Mouse (Mus musculus) adipocyte (in vitro differentiated cells): ENCODE measurements around the gene Col18a1.
A peak's percentile ranks its signal among the peaks of the same experiment; 100 is the strongest.

ENCODE experiments used
- DNase-seq: peaks from one replicate; pipeline ENCODE4 v3.0.0-alpha.2; 2016; ENCODE audit warnings: low spot score

The Col18a1 gene

DNA sequence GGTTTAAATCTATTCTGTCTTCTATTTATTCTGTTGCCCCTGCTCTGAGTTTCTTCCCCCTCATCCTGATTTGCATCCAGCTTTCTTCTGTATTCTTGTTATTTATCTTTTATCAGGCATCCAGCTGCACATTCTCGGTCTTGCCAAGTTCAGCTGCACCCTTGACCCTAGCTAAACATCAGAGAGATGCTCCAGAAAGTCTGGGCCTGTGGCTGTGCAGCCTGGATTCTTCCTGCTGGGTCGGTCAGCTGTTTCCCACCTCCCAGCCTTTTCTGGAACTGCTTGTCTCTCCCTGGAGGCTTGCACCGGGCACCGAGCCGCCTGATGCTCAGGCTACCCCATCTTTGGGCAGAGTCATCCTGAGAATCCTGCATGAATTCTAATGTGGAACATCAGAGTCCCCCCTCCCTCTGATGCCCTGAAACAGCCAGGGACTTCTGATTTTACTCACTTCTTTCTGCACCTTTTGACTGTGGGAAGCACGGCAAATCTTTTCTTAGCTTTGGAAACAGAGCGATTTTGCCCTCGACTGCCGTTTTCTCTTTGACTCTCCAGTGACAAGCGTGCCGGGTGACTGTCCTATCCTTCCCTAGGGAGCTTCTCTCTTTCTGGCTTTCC is 103.8 kb downstream of the Col18a1 start:
- DNase-seq, result no peak

- no peak for DNase-seq
Observed at GRCm38 (mm10) chr10:77061426-77061825, 104.9 kb downstream of the Col18a1 start.

DNA sequence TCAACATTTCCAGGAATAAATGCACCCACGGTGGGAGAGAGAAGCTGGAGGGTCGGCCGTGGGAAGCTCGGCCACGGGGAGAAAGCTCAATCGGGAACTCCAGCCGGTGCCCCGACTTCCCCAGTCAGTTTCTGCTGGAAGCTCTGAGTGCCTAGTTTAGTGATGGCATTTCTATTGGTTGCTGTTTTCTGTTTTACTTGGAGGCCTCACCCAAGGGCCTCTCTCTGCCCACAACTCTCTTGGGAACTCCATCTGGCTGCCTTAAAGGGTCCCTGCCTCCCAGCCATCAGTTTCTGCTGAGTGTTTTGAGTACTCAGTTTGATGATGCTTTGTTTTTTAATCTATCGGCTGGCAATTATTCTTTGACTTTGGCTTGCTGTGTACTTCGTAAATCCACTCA is 109.6 kb downstream of the Col18a1 start:
- no peak for DNase-seq

DNA sequence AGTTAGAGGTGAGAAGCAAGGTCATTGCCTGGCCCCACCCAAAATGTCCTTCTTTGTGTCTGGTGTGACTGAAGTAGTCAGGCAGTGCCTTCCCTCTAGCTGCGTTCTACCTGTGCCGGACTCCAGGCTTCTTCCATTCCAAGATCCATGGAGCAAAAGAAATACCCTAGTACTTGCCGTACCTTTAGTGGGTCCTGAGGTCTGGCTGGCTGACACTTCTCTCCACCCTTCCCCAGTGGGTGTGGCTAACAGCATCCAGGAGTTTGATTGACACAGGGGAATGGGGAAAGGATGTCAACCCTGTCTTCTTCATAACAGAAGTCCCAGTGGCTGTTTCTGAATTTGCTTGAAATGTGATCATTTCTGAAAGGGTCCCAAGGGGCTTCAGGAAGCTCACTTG is 117.7 kb downstream of the Col18a1 start:
- DNase-seq, result no peak

DNA sequence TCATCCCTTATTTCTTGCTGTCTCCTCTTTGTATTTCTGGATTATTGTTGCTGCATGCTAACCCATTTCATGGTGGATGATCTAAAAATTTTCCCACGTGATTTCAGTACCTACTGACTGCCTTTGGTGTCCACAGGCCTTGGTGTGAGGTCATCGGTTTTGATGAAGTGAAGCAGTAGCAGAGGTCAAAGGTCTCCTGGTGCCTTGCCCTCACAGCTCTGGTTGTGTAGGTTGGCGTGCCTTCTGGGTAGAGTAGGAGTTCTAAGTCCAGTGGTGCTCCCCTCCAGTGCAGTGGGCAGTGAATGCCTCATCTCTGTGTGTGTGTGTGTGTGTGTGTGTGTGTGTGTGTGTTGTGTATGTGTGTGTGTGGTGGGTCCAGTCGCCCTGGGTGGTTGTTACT is 118.2 kb downstream of the Col18a1 start:
- no peak for DNase-seq

- DNase-seq, result no peak
Observed at GRCm38 (mm10) chr10:77038579-77039174, 127.7 kb downstream of the Col18a1 start.

DNA sequence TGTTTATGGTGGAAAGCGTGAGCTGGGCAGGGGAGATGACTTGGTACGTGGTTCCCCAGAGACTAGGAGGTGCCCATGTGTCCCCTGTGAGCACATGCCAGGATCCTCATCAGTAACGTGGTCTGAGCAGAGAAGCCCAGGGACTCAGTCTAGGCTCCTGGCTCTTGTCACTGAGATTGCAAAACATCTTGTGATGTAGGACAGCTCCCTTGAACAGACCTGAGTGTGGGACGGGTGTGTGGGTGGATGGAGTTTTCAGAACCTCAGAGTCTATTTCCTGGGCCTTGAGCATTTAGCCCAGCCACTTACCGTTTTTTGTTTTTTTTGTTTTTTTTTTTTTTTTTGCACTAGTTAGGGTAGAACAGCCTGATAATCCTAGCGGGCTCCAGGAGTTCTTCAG is 130.9 kb downstream of the Col18a1 start:
- no peak for DNase-seq

DNA sequence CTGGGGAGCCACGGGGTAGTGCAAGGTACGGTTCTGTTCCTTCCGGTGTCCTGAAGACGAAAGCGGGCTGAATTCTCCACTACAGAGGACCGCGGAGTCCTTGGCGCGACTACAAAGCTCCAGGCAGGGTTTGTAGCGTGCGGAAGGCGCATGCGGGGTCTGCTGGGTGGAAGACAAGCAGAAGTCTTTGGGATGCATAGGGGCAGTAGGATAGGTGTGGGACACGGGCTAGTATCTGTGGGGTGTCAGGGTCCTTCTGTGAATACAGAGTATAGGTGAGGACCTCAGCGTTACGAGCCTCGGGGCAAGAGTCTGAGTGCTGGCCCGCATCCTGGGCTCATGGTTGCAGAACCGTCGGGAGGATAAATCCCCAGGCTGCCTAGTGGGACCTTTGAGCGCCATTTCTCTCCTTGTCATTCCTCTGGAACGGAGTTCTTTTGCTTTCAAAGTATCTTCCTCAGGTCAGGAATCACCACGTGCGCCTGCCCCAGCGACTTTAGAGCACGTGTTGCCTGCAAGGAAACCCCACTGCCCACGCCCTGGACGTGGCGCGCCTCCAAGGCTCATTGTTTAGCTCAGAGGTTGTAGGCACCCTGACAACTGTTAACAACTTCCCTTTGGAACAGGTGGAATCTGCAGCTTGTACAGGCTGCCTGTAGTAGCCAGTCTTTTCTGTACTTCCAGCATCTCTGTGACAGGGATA is 132.9 kb downstream of the Col18a1 start:
- peak; percentile 63 for DNase-seq

DNA sequence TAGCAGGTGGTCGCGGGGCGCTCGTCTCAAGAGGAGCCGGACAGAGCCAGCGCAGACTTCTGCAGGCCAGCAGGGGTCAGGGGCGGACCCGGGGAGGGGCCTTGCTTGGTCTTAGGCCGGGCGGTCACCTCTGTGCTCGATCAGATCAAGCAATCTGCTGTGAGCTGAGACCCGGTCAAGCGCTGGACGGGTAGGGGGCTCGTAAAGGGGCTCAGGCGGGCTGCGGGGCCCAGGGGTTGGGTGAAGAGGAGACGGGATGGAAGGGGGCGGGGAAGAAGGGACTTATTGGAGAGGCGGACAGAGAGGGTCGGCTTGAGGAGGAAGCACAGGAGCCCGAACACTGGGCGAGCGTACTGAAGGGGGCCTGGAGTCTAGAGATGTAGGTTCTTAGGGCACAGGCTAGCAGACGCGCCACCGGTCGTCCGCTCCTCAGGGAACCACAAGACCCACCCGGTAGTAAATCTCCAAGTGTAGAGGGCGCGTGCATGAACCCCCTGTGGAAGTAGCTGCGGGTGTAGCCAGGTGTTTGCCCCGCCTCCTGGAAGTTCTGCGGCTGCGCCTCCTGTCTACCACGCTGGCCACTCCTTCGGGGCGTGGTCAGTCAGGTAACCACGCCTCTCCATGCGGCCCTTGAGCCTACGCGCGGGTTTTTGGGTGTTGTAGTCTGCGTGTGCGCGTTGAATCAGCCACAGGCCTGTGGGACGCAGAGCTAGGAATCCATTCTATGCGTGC is 133.6 kb downstream of the Col18a1 start:
- DNase-seq, result peak; percentile 94

GRCm38 (mm10) chr10:77031768-77032375 is 134.5 kb downstream of the Col18a1 start, which contains the start of gene Slc19a1:
Gene Slc19a1 (plus strand): TSS chr10:77032241.
- DNase-seq, result no peak

GRCm38 (mm10) chr10:77030666-77031065 is 135.7 kb downstream of the Col18a1 start:
- DNase-seq, result no peak

GRCm38 (mm10) chr10:77029761-77030160 is 136.6 kb downstream of the Col18a1 start:
- no peak for DNase-seq

- DNase-seq, result no peak
Observed at GRCm38 (mm10) chr10:77028782-77029296, 137.5 kb downstream of the Col18a1 start.

DNA sequence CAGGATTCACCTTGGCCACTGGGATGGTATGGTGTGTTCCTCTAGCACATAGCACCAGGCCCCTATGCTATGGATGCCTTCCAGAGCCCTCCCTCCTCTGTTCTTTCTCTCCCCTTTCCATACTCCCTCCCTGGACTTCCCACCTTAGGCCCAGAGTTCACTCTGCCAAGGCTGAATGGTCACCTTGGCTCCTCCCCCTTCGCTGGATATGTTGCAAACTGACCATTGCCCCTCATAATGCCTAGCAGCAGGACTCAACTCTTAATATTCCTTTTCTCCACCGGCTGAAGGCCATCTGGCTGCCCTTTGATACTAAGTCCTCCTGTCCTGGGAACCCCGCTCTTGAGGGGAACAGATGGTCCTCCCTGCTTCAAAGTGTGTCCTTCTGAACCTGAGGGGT is 139.4 kb downstream of the Col18a1 start:
- DNase-seq, result no peak

DNA sequence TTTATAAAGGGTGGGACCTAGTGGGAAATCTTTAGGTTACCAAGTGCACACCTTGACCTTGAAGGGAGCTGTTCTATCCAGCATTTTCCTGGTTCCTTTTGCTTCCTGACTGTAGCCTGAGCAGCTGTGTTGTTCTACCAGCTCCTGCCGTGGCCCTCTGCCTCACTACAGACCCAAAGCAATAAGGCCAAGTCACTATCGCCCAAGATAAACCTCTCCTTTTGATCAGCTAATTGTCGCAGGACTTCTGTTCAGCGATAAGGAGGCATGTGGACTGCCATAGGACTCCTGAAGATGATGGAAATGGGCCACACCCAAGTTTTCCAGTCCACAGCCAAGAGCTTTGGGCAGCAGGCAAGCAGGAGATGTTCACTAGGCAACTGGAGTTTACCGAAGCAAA is 142.1 kb downstream of the Col18a1 start:
- DNase-seq, result no peak

DNA sequence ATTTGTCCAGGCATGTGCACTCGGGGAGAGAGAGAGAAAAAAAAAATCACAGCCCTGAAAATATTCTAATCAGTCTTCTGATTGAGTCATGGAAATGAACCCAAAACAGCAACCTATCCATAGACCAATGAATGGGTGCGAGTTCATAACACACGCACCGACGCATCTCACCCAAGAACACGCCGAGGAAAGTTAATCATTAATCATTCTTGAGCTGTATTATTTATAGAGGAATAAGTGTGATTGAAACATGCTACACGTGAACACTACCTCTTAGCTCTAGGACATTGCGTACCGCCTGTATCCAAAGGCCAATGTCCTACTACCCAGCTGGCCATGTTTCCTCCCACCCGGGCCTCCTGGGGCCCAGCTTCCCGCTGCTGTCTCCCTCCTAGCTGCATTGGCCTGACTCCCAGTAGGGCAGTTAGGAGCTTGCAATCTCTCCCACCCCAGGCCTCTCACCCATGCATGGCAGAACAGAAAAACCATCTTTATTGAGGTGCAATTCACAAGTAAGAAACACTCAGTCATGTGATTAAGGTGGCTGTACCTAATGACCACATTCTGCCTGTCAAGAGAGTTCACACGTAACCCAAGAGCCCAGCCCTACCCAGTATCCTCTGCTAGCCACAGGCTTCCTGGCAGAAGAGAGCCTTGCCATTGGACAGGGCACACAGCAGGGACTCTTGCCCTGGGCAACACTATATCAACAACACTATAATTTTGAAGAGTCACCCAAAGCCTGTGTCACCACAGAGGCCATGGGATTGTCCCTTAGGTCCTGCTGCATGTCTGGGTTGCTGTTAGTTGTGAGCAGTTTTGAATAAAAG is 143.8 kb downstream of the Col18a1 start:
- DNase-seq, result peak; percentile 64

- peak; percentile 84 for DNase-seq
Observed at GRCm38 (mm10) chr10:77021399-77022052, 144.8 kb downstream of the Col18a1 start.

GRCm38 (mm10) chr10:77017662-77018061 is 148.7 kb downstream of the Col18a1 start:
- DNase-seq, result no peak

DNA sequence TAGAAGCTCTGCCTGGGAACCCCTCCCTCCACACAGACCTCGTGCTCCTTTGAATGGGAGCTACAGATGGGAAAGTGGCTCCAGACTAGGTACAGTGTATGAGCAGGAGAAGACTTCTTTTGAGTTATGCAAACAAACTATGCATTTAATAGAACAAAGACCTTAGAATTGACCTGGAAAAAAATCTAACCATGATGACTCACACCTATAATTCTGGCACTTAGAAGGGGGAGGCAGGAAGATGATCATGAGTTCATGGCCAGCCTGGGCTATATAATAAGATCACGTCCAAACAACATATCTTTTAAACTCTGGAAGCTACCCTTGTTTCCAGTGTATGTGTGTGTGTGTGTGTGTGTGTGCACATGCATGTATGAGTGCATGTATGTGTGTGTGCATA is 149.3 kb downstream of the Col18a1 start:
- no peak for DNase-seq

GRCm38 (mm10) chr10:77016499-77016898 is 149.8 kb downstream of the Col18a1 start:
- DNase-seq, result no peak

- no peak for DNase-seq
Observed at GRCm38 (mm10) chr10:77016080-77016479, 150.3 kb downstream of the Col18a1 start.
